Mouse (Mus musculus) embryo, embryonic 11 days (tissue): ENCODE measurements at regions not wholly inside any gene's neighbourhood (a gene's known extent, or its start where the extent isn't known, plus 50 kb on each side); places are given as distances from the start of the nearest gene placed in this dataset.
A peak's percentile ranks its signal among the peaks of the same experiment; 100 is the strongest.
"Not testable (repeated sequence)": the region's sequence is repeated elsewhere in the genome, so short reads cannot be mapped to it uniquely, and the experiment has no call there.

Experiments used
- DNase-seq: peaks from one replicate; pipeline ENCODE4 v3.0.0-alpha.2; 2015

GRCm38 (mm10) chr8:26622311-26623052, 354.6 kb upstream of the Zfp703 start:
- DNase-seq: peak; percentile 76

GRCm38 (mm10) chr8:26626186-26626585, 350.9 kb upstream of the Zfp703 start:
- DNase-seq: peak; percentile 64

- DNase-seq: peak; percentile 37
Observed at GRCm38 (mm10) chr8:26626651-26627077, 350.5 kb upstream of the Zfp703 start.

GRCm38 (mm10) chr8:26627191-26627891, 349.8 kb upstream of the Zfp703 start:
- peak; percentile 62 for DNase-seq

GRCm38 (mm10) chr8:26630544-26630943, 346.6 kb upstream of the Zfp703 start:
- no peak for DNase-seq

DNA sequence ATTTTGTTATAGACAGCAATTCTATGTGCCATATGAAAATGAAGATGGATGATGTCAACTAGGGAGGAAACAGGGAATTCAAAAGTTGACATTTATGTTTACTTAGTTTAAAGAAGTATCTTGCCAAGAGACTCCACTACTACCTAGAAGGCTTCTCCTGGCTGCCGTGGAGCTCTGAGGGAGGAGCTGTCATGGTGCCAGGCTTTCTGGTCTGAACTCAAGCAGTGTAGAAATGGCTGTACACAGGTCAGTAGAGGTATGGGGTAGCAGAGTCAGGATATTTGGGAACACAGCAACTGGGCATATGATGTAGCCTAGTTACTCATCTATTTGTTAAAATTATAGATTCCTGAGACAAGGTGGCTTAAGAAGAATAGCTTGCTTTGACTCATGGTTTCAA, 341.4 kb upstream of the Zfp703 start:
- no peak for DNase-seq

GRCm38 (mm10) chr8:26645375-26645774, 331.8 kb upstream of the Zfp703 start:
- DNase-seq: not testable (repeated sequence)

GRCm38 (mm10) chr8:26650287-26650686, 326.8 kb upstream of the Zfp703 start:
- DNase-seq: no peak

DNA sequence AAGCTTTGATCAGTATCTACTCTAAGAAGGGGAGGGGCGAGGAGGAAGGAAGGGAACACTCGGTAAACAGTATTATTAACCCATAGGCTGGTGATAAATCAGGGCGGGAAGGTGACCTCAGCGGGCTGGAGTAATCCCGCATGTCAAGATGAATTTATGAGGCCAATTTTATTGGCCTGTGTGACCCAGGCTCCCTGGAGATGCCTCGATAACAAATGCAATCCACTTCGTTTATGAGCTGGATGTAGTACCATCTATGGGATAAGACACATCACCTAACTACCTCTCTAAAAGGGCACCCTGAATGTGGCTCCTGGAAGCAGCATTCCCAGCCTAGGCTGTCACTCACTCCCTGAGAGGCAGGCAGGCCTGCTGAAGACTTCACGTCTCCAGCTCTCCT, 321.2 kb upstream of the Zfp703 start:
- peak; percentile 61 for DNase-seq

GRCm38 (mm10) chr8:26656310-26657075, 320.6 kb upstream of the Zfp703 start:
- DNase-seq: no peak

DNA sequence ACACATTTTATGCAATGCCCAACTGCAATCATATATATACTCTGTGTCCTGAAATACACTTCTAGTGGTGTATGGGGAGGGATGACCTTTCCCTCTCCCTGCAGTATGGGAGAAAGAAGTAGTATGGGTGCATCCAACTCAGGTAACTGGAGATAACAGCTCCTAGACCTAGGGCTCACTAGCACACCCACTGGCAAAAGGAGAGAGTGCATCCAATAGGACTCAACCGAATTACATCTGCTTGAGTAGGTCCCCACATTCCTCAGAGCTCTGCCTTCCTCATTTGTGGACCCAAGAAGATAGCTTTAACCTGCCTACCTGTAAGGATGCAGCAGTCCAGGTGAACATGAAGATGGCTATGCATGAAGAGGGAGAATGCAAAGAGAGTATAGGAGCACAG, 317.7 kb upstream of the Zfp703 start:
- peak; percentile 45 for DNase-seq

DNA sequence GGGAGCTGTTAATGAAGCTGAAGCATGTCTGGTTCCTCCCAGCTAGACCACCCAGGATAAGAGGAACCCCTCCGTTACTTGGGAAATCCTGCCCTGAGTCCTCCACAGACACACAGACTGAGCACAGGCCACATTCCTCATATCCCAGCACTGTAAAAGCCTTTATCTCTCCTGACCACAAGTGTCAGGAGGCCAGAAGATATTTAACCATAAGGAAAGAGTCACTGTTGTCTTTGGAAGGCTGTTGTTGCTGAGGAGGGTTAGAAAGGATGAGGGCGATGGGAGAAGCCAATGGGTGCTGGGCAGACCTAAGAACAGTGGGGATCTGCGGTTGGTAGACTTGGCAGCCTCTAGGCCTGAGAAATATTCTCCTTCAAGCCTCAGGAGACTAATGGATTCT, 307.6 kb upstream of the Zfp703 start:
- DNase-seq: no peak

- peak; percentile 83 for DNase-seq
Observed at GRCm38 (mm10) chr8:26672486-26673395, 304.4 kb upstream of the Zfp703 start.

- peak; percentile 73 for DNase-seq
Observed at GRCm38 (mm10) chr8:26677584-26678138, 299.5 kb upstream of the Zfp703 start.

DNA sequence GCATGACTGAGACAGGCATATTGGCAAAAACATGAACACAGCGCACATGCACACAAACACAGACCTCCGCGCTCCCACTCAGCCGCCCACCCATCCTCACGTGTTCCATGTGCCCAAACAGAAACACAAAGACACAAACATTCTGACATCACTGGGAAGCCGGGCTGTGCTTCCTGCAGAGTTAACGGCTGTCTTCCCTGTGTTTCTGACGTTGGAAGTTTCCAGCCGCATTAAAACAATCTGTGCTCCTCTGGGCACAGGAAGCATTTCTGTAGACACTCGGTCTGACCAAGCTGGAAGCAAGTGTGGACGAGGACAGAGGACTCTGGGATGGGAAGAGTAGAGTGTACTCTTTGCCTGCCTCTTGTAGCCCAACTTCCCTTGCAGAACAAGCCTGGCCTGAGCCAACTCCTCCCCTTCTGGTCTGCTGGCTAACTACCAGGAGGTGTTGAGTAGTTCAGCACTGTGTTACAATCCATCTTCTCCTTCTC, 296.2 kb upstream of the Zfp703 start:
- DNase-seq: no peak

- DNase-seq: peak; percentile 60
Observed at GRCm38 (mm10) chr8:26687146-26687545, 290.0 kb upstream of the Zfp703 start.

DNA sequence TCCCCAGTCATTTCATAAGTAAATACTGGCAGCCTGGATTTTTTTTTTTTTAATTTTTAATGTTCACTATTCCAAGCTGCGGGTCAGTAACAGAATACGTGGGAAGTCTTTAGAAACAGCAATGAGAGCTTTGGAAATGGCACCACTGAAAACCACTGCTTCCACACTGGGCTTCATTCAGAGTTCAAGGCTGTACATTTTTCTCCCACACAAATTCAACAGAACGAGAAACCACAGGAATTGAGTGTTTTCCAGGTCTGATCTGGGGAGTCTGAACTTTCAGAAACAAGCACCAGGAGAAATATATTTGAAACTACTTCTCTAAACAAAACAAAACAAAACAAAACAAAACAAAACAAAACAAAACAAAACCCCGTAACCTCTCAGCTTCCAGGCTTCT, 289.1 kb upstream of the Zfp703 start:
- DNase-seq: no peak

DNA sequence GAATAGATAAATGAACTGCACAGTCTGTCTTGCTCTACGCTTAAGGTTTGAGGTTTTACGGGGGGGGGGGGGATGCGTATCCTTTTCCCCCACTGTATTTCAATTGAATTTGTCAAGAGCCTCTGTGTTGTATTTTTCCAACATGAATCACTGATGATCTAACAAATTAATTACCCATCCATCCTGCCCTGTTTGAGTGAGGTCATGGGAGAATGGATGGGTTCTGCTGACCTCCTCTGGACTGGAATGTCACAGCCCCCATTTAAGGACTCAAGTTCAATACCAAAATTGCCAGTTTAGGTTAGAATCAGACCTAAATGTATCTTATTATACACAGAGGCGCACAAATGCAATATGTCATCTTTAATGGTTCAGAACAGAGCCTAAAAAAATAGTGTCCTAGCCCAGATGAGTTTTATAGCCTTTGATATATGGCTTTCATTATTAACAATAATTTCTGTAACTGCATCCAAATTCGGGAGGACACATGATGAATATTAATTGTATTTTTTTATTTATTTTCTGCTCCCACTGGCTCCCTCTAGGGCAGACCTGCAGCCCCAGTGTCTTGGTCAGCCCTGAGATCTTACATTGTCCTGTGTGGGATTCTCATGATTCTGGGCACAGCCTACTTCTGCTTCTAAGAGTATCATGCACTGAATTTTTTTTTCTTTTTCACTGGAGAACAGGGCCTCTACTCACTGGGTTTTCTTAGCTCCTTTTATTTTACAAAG, 288.2 kb upstream of the Zfp703 start:
- DNase-seq: no peak

DNA sequence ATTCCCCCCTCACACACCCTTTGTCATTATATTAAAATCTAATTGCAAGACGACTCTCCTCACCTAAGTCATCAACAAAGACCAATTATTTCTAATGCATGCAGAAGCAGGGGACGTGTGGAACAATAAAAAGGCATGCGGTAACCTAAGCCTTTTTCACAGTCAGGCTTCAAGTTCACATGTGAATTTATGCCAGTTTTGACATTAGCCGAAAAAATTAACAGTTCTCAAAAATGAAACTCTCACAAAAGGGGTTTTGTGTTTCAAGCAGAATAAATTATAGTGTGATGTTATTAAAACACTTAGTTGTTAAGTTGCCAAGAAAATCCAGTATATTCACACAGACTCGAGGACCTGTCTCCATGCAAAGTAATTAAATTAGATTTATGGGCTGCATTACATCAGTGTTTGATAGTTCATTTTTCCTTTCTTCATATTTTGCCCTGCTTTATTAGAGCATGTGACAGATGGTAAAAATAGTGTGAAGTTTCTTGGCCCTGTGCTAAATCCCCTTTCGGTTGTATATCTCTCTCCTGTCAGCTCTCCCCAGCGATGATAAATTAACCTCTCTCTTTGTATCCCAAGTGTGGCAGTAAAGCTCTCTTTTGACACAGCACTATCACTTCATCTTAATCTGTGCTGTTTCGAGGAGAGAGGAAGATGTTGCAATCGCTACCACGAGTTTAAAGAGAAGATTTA, 287.5 kb upstream of the Zfp703 start:
- no peak for DNase-seq

DNA sequence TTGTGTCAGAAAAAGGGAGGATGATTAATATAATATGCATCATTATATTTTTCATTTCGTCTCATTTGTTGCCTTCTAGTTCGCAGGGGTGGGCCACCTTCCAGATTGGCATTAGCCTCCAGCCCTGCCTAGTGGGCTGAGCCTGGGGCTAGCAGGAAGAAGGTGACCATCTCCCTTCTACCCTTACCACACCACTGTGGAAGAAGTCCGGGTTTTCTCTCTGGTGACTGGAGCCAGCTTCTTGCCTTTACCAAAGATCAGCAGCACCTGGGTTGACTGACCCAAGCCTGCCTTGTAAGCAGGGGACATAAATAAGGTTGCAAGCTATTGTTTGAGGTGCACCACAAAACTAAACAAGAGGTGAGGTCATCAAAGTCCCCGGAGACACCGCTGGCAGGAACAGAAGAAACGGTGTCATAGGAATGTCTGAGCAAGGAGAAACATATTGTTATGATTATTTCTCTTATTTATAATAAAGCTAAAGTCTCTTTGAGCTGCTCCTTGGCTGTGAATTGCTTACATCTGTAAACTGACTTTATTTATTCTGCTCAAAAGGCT, 286.9 kb upstream of the Zfp703 start:
- no peak for DNase-seq
